Mouse (Mus musculus) layer of hippocampus, adult 9-10 months (tissue): ENCODE measurements around the gene R3hdml.

Experiments used
- DNase-seq: peaks from one replicate; pipeline ENCODE4 v3.0.0; 2022; ENCODE audit warnings: low spot score

R3hdml gene

DNA sequence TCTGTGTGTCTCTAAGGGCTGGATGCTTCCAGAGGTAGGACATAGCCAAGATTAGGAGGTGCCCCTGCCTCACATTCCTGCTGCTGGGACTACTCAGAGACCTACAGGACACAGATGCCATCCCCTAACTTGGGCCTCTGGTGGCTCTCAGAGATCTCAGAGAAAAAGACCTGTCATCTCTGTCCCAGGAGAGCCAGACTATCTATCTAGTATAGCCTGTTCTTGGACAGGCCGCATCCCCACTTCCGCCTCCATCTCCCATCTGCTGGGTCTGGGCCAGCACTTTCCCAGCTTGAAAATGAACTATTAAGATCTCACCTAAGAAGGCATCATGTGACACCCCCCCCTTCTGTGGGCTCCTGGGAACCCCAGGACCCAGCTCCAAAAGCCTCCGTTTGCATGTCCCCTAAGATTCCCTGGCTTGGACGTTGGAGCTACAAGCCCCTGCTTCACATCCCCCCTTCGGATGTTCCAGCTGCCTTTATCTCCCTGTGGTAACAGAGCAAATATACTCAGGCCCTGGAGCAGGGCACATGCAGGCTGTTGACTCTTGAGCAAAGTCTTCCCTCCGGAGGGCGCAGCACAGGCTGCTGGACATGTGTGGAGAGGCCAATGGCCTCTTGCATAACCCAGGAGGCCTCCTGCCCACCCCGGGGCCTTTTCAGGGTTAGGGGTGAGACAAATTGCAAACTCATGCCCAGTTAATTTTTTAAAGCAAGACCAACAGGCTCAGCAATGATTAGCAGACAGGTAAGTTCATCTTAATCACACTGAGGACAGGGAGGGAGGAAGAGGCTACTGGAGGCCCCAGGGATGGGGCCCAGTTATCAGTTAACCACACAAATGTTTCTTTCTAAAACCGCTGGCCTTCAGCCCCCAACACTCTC lies 48.4 kb downstream of the R3hdml start:
- no peak for DNase-seq

DNA sequence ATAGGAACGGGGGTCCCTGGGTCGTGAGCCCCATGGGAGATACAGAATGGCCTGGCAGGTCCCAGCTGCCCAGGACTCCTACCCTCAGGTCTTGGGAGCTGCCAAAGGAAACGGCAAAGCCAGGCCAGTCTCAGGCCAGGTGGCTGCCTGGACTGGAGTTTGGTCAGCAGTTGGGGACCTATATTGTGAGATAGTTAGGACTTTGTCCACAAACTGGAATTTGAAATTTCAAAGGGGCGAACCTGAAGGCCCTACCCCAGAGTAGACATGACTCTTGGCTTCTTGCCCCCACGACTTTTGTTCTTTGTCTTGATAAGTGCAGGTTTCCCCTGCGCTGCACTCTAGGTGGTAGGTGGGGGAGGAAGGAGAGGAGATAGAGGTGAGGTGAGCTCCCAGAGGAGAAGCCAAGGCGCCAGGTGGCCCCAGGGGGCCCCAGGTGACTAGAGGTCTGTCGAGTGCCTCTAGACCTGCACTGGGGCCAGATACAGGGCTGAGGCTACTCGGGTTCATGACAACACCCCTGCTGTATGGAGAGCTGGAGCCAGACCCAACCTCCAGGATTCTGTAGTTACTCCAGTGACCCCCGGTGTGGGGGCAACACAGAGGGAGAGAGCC lies 49.6 kb downstream of the R3hdml start:
- no peak for DNase-seq

DNA sequence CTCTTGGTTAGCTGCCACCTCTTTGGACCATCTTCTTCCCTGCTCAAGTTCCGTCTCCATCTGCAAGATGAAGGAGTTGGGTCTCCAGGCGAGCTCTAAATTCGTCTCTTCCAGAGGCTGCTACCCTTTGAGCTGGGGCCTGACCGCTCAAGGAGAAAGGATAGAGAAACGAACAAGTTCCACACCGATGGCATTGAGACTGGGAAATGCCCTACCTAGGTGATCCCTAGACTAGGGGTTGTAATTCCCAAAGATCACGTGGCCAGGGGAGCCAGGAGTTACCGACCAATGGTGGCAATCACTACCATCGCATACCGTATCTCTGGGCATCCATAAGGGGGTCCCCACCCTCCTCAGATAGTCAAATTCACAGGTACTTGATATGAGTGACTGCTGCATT lies 50.6 kb downstream of the R3hdml start:
- DNase-seq = no peak

- DNase-seq = no peak
Observed at GRCm38 (mm10) chr2:163546623-163547318, 54.7 kb downstream of the R3hdml start.

GRCm38 (mm10) chr2:163548822-163549221 lies 56.7 kb downstream of the R3hdml start:
- no peak for DNase-seq

DNA sequence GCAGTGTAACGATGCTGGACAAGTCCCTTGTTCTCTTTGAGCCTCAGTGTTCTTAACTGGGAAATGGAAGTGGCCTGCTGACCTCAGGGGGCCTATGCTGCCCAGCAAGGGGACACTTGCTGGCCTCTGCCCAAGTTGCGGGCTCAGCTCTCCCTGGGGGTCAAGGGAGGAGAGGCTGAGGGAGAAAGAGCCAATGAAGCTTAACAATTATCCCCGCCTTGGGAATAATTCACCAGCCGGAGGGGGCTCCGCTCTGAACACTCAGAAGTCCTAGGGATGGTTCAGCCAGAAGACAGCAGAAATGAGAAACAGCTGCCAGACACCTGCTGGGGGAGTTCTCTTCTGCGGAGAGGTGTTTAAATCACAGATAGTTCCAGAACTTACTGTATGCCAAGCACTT lies 57.7 kb downstream of the R3hdml start:
- DNase-seq = no peak
